Mouse (Mus musculus) hindbrain, postnatal 0 days (tissue): ENCODE data around the gene Olfr153. TPM values are rescaled to one million over a fixed set of nuclear protein-coding genes. Genes with fewer than 3 reads are reported as not detected.
"Not testable (repeated sequence)": the region's sequence is repeated elsewhere in the genome, so short reads cannot be mapped to it uniquely, and the experiment has no call there.

Experiments
- ATAC-seq: fragments of 200-750 bp; cut with Nextera tagmentation; 2 replicates; pipeline ENCODE4 v1.8.0; 2017; ENCODE audit warnings: mild to moderate bottlenecking, moderate TSS enrichment, moderate library complexity
- DNase-seq: peaks from one replicate; pipeline ENCODE4 v3.0.0-alpha.2; 2015; ENCODE audit warnings: low spot score
- H3K27ac ChIP-seq: fragments of 300-500 bp; sonication (generic); 2 replicates; pipeline ENCODE4 v1.5.1; 2014; ENCODE audit warnings: mild to moderate bottlenecking
- H3K27me3 ChIP-seq: fragments of 300-500 bp; sonication (generic); 2 replicates; pipeline ENCODE4 v1.6.1; 2014; ENCODE audit warnings: low read length, mixed read lengths; ENCODE audit not compliant: insufficient read depth
- H3K36me3 ChIP-seq: fragments of 300-500 bp; sonication (generic); 2 replicates; pipeline ENCODE4 v1.6.1; 2014; ENCODE audit warnings: low read length, mixed read lengths; ENCODE audit not compliant: insufficient read depth
- H3K4me1 ChIP-seq: fragments of 300-500 bp; sonication (generic); 2 replicates; pipeline ENCODE4 v1.6.1; 2014; ENCODE audit warnings: antibody characterized with exemption, low read length, mixed read lengths; ENCODE audit not compliant: insufficient read depth
- H3K4me2 ChIP-seq: fragments of 300-500 bp; sonication (generic); 2 replicates; pipeline ENCODE4 v1.6.1; 2014; ENCODE audit warnings: low read depth, mild to moderate bottlenecking, low read length, moderate library complexity, mixed read lengths
- H3K4me3 ChIP-seq: fragments of 300-500 bp; sonication (generic); 2 replicates; pipeline ENCODE4 v1.5.1; 2014; ENCODE audit warnings: low read length
- H3K9ac ChIP-seq: fragments of 300-500 bp; sonication (generic); replicated peaks from 2 replicates; pipeline ENCODE4 v1.6.1; 2014; ENCODE audit warnings: mild to moderate bottlenecking, low read length, moderate library complexity, mixed read lengths
- H3K9me3 ChIP-seq: fragments of 300-500 bp; sonication (generic); 2 replicates; pipeline ENCODE4 v1.6.1; 2016; ENCODE audit warnings: low read length, mixed read lengths
- CTCF ChIP-seq: IDR thresholded peaks from 2 replicates; pipeline ENCODE4 v1.5.1; 2016; ENCODE audit warnings: antibody characterized with exemption, control low read depth, low read depth
- WGBS: fragments of 180-500 bp; shearing (Covaris S2); extraction: QIAGEN DNeasy Blood & Tissue Kit; methylation state at CpG from one replicate; pipeline ENCODE4 v1.1.7; 2014; 5-methylcytosine and 5-hydroxymethylcytosine counted together
- polyA plus RNA-seq: library from polyadenylated mRNA; unstranded; fragments of >200 nt; fragmentation: Nextera tagmentation; extraction: Ambion mirVana; gene quantifications from 2 replicates; pipeline ENCODE4 v1.2.1, GENCODE M21; 2015
- total RNA-seq: library from RNA; depleted of rRNA; stranded (reverse); fragments of >200 nt; gene quantifications from 2 replicates; pipeline ENCODE4 v1.2.3, GENCODE M21; 2014; rRNA removed

Olfr153 gene
- total RNA-seq (0.14 TPM in 1 of 2 replicates, not detected in the other), polyA plus RNA-seq (not detected in 2 replicates)

GRCm38 (mm10) chr2:87531496-87531895 lies at the start of gene Olfr153:
Olfr153 (plus strand) TSS chr2:87531796.
- Histone ChIP-seq H3K4me1 (no peaks in the 10 kb centered on the region), H3K9me3 (no peaks in the 10 kb centered on the region), H3K27ac (no peak within 1 kb of the TSS), H3K4me2 (no peak within 1 kb of the TSS), H3K27me3 (no peaks in the 10 kb centered on the region), H3K9ac (no peak within 1 kb of the TSS), H3K4me3 (no peak within 1 kb of the TSS), H3K36me3 (no peaks in the 10 kb centered on the region)
- DNase-seq (no peak), ATAC-seq (no peak)
- no peak for TF ChIP-seq CTCF

GRCm38 (mm10) chr2:87482276-87482675 lies 49.3 kb upstream of the Olfr153 start:
- Histone ChIP-seq H3K27ac (no peak overlapping the region), H3K4me2 (no peak overlapping the region), H3K9ac (no peak overlapping the region), H3K4me3 (no peak overlapping the region), H3K36me3 (no peaks in the 10 kb centered on the region), H3K4me1 (no peaks in the 10 kb centered on the region), H3K27me3 (no peaks in the 10 kb centered on the region), H3K9me3 (no peaks in the 10 kb centered on the region)
- ATAC-seq (no peak), DNase-seq (no peak)
- TF ChIP-seq CTCF, result no peak
- WGBS, result 79% methylated on average over 2 of the region's 2 CpGs

- H3K4me1 ChIP-seq, H3K9me3 ChIP-seq, ATAC-seq, H3K9ac ChIP-seq, H3K4me2 ChIP-seq, H3K27ac ChIP-seq, H3K36me3 ChIP-seq, H3K4me3 ChIP-seq, DNase-seq, H3K27me3 ChIP-seq: not testable (repeated sequence)
- 100% methylated on average over 3 of the region's 5 CpGs for WGBS
Observed at GRCm38 (mm10) chr2:87496993-87497392, 34.6 kb upstream of the Olfr153 start, which contains the start of gene Pramel7. Pramel7 (minus strand) TSS chr2:87497093.

GRCm38 (mm10) chr2:87506265-87506664 lies 25.3 kb upstream of the Olfr153 start, which contains the start of gene Pramel6:
Pramel6 (plus strand) TSS chr2:87506565.
- Histone ChIP-seq H3K27ac (no peak within 1 kb of the TSS), H3K9ac (no peak within 1 kb of the TSS), H3K9me3 (no peaks in the 10 kb centered on the region), H3K27me3 (no peaks in the 10 kb centered on the region), H3K4me1 (no peaks in the 10 kb centered on the region), H3K4me2 (no peak within 1 kb of the TSS), H3K36me3 (no peaks in the 10 kb centered on the region), H3K4me3 (no peak within 1 kb of the TSS)
- DNase-seq (no peak), ATAC-seq (no peak)
- no peak for TF ChIP-seq CTCF
- 90% methylated on average over 6 of the region's 6 CpGs for WGBS

- no peak overlapping the region for H3K4me2 ChIP-seq
- no peak for ATAC-seq
- 89% methylated on average over 2 of the region's 2 CpGs for WGBS
- no peak for DNase-seq
- no peaks in the 10 kb centered on the region for H3K36me3 ChIP-seq
- H3K9ac ChIP-seq, result no peak overlapping the region
- H3K4me1 ChIP-seq, result no peaks in the 10 kb centered on the region
- H3K4me3 ChIP-seq, result no peak overlapping the region
- no peak overlapping the region for H3K27ac ChIP-seq
- H3K27me3 ChIP-seq, result no peaks in the 10 kb centered on the region
- H3K9me3 ChIP-seq, result no peaks in the 10 kb centered on the region
- TF ChIP-seq CTCF, result no peak
Observed at GRCm38 (mm10) chr2:87515046-87515445, 16.6 kb upstream of the Olfr153 start.

- ATAC-seq, result no peak
- H3K36me3 ChIP-seq, result no peaks in the 10 kb centered on the region
- 87% methylated on average over 7 of the region's 8 CpGs for WGBS
Observed at GRCm38 (mm10) chr2:87515457-87516060, 16.0 kb upstream of the Olfr153 start.

GRCm38 (mm10) chr2:87516581-87516980 lies 15.0 kb upstream of the Olfr153 start:
- H3K27me3 ChIP-seq, result no peaks in the 10 kb centered on the region
- H3K27ac ChIP-seq, result no peak overlapping the region
- H3K36me3 ChIP-seq, result no peaks in the 10 kb centered on the region
- ATAC-seq, result no peak
- no peaks in the 10 kb centered on the region for H3K9me3 ChIP-seq
- H3K4me2 ChIP-seq, result no peak overlapping the region
- H3K9ac ChIP-seq, result no peak overlapping the region
- 93% methylated on average over 3 of the region's 3 CpGs for WGBS
- no peaks in the 10 kb centered on the region for H3K4me1 ChIP-seq
- no peak overlapping the region for H3K4me3 ChIP-seq
- DNase-seq, result no peak
- no peak for TF ChIP-seq CTCF

More at GRCm38 (mm10) chr2:87515457-87516060, 16.0 kb upstream of the Olfr153 start:
- no peak overlapping the region for H3K27ac ChIP-seq
- H3K27me3 ChIP-seq, result no peaks in the 10 kb centered on the region
- H3K4me2 ChIP-seq, result no peak overlapping the region
- H3K9me3 ChIP-seq, result no peaks in the 10 kb centered on the region
- H3K4me3 ChIP-seq, result no peak overlapping the region
- no peak for DNase-seq
- H3K4me1 ChIP-seq, result no peaks in the 10 kb centered on the region
- H3K9ac ChIP-seq, result no peak overlapping the region
- TF ChIP-seq CTCF, result no peak
